Mouse (Mus musculus) left cerebral cortex, adult 2 months (tissue): ENCODE results near the gene Krt34. TPM values are rescaled to one million over a fixed set of nuclear protein-coding genes. Genes with fewer than 3 reads are reported as not detected.

Experiments
- DNase-seq, 2 experiments: peaks; one replicate each; pipeline ENCODE4 v3.0.0; 2021 to 2022; ENCODE audit warnings: low spot score in 2 of 2, mixed read lengths in 1 of 2; ENCODE audit errors: extremely low spot score in 1 of 2
- H3K27ac ChIP-seq: fragments of 200-600 bp; 2 replicates; pipeline ENCODE4 v1.8.1; 2022
- H3K4me3 ChIP-seq: fragments of 200-600 bp; 2 replicates; pipeline ENCODE4 v1.8.1; 2022
- CTCF ChIP-seq: fragments of 200-600 bp; IDR thresholded peaks from 2 replicates; pipeline ENCODE4 v1.8.1; 2022; ENCODE audit warnings: antibody characterized with exemption, mild to moderate bottlenecking, moderate library complexity
- intact Hi-C: fragments of 180-260 bp; cut with DNase I; formaldehyde crosslinking; loops from one replicate; pipeline ENCODE4 v1.15.1; 2025
- total RNA-seq, 2 experiments: library from RNA; stranded (reverse); gene quantifications; 2 replicates each; pipeline ENCODE4 v1.2.3; 2021

Gene Krt34
- total RNA-seq, 2 experiments from 2014 or later: not detected

GRCm38 (mm10) chr11:99993620-99994383 lies 47.6 kb downstream of the Krt34 start, which contains the start of gene Krtap17-1:
Krtap17-1 (minus strand) TSS chr11:99993994.
- H3K4me3 ChIP-seq: no peak within 1 kb of the TSS
- no peak within 1 kb of the TSS for H3K27ac ChIP-seq
- TF ChIP-seq CTCF: no peak
- intact Hi-C loops: no loop called here
- DNase-seq: no peak

- no peak for DNase-seq
- H3K4me3 ChIP-seq: no peak overlapping the region
- intact Hi-C loops: no loop called here
- no peak for TF ChIP-seq CTCF
- no peak overlapping the region for H3K27ac ChIP-seq
Observed at GRCm38 (mm10) chr11:99990571-99990970, 50.8 kb downstream of the Krt34 start.

- intact Hi-C loops: no loop called here
- no peak for TF ChIP-seq CTCF
- no peak overlapping the region for H3K4me3 ChIP-seq
Observed at GRCm38 (mm10) chr11:99989881-99990405, 51.4 kb downstream of the Krt34 start.

DNA sequence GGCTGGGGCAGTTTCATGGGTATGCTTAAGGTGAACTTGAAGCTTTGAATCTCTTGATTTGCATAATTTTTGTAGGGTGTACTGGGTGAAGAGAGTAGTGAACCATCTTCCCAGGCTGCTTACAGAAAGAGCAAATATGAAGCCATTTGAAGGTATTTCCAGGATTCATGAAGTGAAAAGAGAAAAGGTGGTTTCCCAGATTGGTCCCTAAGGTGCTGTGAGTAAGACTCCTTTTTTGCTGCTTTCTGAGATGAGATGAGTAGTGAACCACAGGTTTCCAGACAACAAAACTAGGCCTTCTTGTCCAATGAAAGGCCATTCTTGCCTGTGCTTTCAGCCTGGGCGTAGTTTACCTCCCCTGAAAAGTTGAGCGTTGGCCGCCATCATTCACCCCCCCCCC lies 52.8 kb downstream of the Krt34 start:
- Histone ChIP-seq H3K27ac (no peak overlapping the region), H3K4me3 (no peak overlapping the region)
- DNase-seq: no peak
- intact Hi-C loops: no loop called here
- no peak for TF ChIP-seq CTCF

More at GRCm38 (mm10) chr11:99989881-99990405, 51.4 kb downstream of the Krt34 start:
- no peak overlapping the region for H3K27ac ChIP-seq
- DNase-seq: no peak

Other genes with a start within 250 kb of the Krt34 start
- gene Gm11596, start 248.1 kb downstream of the Krt34 start, total RNA-seq: not detected
- gene Gm11569, start 242.6 kb downstream of the Krt34 start, total RNA-seq: not detected
- gene Gm11554, start 237.1 kb downstream of the Krt34 start, total RNA-seq: not detected
- not detected for gene Krtap4-13, start 231.7 kb downstream of the Krt34 start, total RNA-seq
- gene Gm11564, start 225.9 kb downstream of the Krt34 start, total RNA-seq: not detected
- gene 2300003K06Rik, start 203.5 kb downstream of the Krt34 start, total RNA-seq: not detected
- not detected for gene Krtap4-16, start 189.9 kb downstream of the Krt34 start, total RNA-seq
- not detected for gene Gm11568, start 183.6 kb downstream of the Krt34 start, total RNA-seq
- not detected for gene Gm11559, start 177.1 kb downstream of the Krt34 start, total RNA-seq
- gene Krtap9-1, start 168.2 kb downstream of the Krt34 start, total RNA-seq: not detected
- gene Gm11567, start 162.4 kb downstream of the Krt34 start, total RNA-seq: not detected
- not detected for gene Krtap31-1, start 133.6 kb downstream of the Krt34 start, total RNA-seq
- gene Gm11565, start 126.8 kb downstream of the Krt34 start, total RNA-seq: not detected
- not detected for gene Krtap31-2, start 105.3 kb downstream of the Krt34 start, total RNA-seq
- gene Krtap9-5, start 93.1 kb downstream of the Krt34 start, total RNA-seq: not detected
- not detected for gene Krtap29-1, start 62.5 kb downstream of the Krt34 start, total RNA-seq
- gene Krtap16-1, start 55.0 kb downstream of the Krt34 start, total RNA-seq: not detected
- gene Krtap17-1, start 47.6 kb downstream of the Krt34 start, total RNA-seq: not detected
- gene Krt33a, start 25.3 kb downstream of the Krt34 start, total RNA-seq: not detected
- gene Krt33b, start 11.7 kb downstream of the Krt34 start, total RNA-seq: not detected
- not detected for gene Krt31, start 9.0 kb upstream of the Krt34 start, total RNA-seq
- gene Krt32, start 46.7 kb upstream of the Krt34 start, total RNA-seq: not detected
- gene Krt35, start 54.7 kb upstream of the Krt34 start, total RNA-seq: not detected
- gene Krt36, start 64.1 kb upstream of the Krt34 start, total RNA-seq: not detected
- gene Krt13, start 80.0 kb upstream of the Krt34 start, total RNA-seq: not detected
- gene Krt15, start 94.4 kb upstream of the Krt34 start, total RNA-seq: not detected
- not detected for gene Krt19, start 107.1 kb upstream of the Krt34 start, total RNA-seq
- 1 to 10 TPM; 3.2 to 3.4 TPM for gene Krt9, start 151.7 kb upstream of the Krt34 start, total RNA-seq
- gene Krt14, start 166.0 kb upstream of the Krt34 start, total RNA-seq: not detected
- not detected for gene Krt16, start 207.3 kb upstream of the Krt34 start, total RNA-seq
- gene Krt17, start 219.5 kb upstream of the Krt34 start, total RNA-seq: not detected
- gene Krt42, start 228.3 kb upstream of the Krt34 start, total RNA-seq: not detected